Mouse (Mus musculus) ES-E14 (cell line): ENCODE results near the gene Hyal1.

ENCODE experiments used
- CHD2 ChIP-seq: IDR thresholded peaks from 2 replicates; pipeline ENCODE4 v1.6.1; 2014; ENCODE audit warnings: mild to moderate bottlenecking, low read depth, low read length, inconsistent platforms
- HCFC1 ChIP-seq: IDR thresholded peaks from 2 replicates; pipeline ENCODE4 v1.6.1; 2012; ENCODE audit warnings: low read length, inconsistent platforms, borderline replicate concordance; ENCODE audit not compliant: insufficient read depth
- MAFK ChIP-seq: IDR thresholded peaks from 2 replicates; pipeline ENCODE4 v1.6.1; 2014; ENCODE audit warnings: mild to moderate bottlenecking, low read depth, low read length, inconsistent platforms; ENCODE audit not compliant: insufficient read depth
- ZNF384 ChIP-seq: IDR thresholded peaks from 2 replicates; pipeline ENCODE4 v1.6.1; 2012; ENCODE audit warnings: low read depth, low read length, inconsistent platforms

GRCm38 (mm10) chr9:107607036-107607435 is 30.3 kb downstream of the Hyal1 start:
- TF ChIP-seq MAFK = no peak
- no peak for TF ChIP-seq HCFC1
- no peak for TF ChIP-seq ZNF384
- no peak for TF ChIP-seq CHD2
